Mouse (Mus musculus): ENCODE results near the gene Lyl1. TPM values are rescaled to one million over a fixed set of nuclear protein-coding genes. Genes with fewer than 3 reads are reported as not detected.

Lyl1 gene
- total RNA-seq (2023), result 100 to 1,000 TPM; 186 to 189 TPM

GRCm38 (mm10) chr8:84700941-84701911 is at the start of gene Lyl1:
Gene Lyl1, plus strand, starts transcription at chr8:84701457.

DNA sequence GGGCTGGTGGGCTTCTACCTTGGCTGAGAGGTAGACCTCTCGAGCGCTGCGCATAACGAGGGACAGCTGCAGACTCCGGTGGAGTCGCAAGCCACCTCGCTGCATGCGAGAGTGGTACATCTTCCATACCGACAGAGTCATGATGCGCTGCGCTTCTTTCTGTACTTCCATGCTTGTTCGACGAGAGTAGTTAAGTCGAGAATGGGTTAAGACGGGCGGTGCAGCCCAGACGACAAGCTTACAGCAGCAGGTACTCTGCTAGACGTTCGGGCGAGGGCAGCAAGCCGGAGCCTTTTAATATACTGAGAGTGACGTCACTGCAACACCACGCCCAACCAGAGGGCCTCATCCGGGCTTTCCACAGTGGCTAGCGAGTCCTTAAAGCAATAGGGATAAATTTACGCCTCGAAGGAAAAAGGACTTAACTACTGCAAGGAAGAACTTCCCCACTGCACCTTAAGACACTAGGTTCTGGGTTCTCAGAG is 38.6 kb upstream of the Lyl1 start, which contains the start of gene Ier2:
Ier2 (minus strand) TSS at position 272 of the 485 bp plus-strand sequence.

DNA sequence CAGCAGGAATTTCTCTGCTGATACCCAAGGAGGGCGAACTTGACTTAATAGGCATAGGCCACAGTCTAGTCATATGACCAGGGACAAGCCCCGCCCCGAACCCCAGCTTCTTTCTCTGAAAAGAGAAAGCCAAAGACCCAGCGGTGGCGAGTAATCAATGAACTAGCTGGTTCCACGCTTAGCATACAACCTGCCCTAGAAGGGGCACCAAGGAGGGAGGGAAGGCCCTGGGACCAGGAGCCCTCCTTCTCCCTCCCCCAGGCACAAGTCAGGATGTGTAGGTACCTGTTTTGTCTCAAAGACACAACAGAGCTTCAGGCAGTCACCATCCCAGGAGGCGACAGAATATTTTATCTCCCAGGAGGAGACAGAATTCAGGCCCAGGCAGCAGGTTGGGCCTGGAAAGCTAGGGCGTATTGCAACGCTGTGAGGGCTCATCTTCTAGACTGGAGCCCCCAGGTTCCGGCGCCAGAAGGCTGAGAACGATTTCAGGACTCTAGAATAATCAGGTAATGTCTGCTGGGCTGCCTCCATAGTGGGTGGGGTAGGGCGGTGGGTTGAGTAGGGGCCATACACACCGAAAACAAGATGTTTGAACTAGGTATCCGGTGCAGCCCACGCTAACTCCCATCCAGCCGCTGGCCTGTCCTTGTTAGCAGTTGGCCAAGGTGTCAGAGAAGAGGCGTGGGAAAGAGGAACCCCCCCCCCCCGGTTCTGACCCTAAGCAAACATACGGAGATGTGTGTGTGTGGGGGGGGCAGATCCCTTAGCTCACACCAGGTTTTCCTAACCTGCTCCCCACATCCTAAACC is 14.9 kb upstream of the Lyl1 start, which contains the start of gene Trmt1:
Trmt1 (plus strand) TSS at position 117 of the 812 bp plus-strand sequence.

GRCm38 (mm10) chr8:84687705-84688100 is 13.6 kb upstream of the Lyl1 start, which contains the start of gene Nacc1:
Gene Nacc1, minus strand, starts transcription at chr8:84687862.

DNA sequence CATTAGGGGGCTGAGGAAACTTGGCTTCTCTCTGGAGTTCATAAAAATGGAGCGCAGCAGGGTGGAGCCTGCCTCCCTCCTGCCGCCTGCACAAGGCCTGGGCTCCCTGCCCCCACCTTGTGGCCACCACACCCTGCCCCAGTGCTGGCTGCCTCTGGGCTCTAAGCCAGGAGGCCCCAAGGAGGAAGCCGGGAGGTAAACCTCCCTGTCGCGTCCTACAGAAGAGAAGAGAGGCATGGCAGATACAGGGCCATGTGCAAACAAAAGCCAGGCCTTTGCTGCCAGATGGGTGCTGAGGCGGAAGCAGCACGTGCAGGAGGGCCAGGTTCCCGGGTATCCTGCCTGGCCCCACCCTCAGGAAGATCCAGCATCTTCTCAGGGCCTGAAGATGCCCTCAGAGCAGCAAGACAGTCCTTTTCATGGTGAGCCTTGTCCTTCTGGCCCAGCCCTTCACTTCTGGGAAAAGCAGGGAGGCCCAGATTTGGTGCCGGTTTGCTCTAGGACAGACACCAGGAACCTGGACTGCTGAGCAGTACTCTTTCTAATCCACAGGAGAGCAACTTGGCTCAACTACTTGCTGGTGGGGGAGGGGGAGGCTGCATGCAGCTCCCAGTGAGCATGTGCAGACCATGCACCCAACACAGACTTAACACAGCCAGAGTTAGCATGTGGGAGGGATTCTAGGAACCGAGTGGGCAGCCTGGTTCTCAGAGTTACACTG is 21.8 kb downstream of the Lyl1 start, which contains the start of gene G430095P16Rik:
G430095P16Rik (plus strand) TSS at position 158 of the 721 bp plus-strand sequence.

Other genes with a start within 250 kb of the Lyl1 start
- gene Ier2, start 38.6 kb upstream of the Lyl1 start, total RNA-seq (2023), result 100 to 1,000 TPM; 572 to 666 TPM
- 10 to 100 TPM; 60.9 to 69.0 TPM for gene Trmt1, start 15.2 kb upstream of the Lyl1 start, total RNA-seq (2023)
- gene Nacc1, start 13.6 kb upstream of the Lyl1 start, total RNA-seq (2023), result 10 to 100 TPM; 41.9 to 47.7 TPM
- gene G430095P16Rik, start 21.6 kb downstream of the Lyl1 start, total RNA-seq (2023), result 10 to 100 TPM; 16.5 to 21.5 TPM
- 10 to 100 TPM; 63.7 to 72.8 TPM for gene Nfix, start 98.9 kb downstream of the Lyl1 start, total RNA-seq (2023)
- gene Dand5, start 121.4 kb downstream of the Lyl1 start, total RNA-seq (2023), result 1 to 10 TPM; 2.0 to 3.1 TPM
- 10 to 100 TPM in 1 of 2 experiments, 1 to 10 TPM in 1; 8.9 to 10.1 TPM for gene Gadd45gip1, start 130.1 kb downstream of the Lyl1 start, total RNA-seq (2023)
- gene Rad23a, start 139.2 kb downstream of the Lyl1 start, total RNA-seq (2023), result 10 to 100 TPM; 52.4 to 52.7 TPM
- 100 to 1,000 TPM; 632 to 634 TPM for gene Calr, start 145.5 kb downstream of the Lyl1 start, total RNA-seq (2023)
- 10 to 100 TPM; 43.6 to 47.8 TPM for gene Farsa, start 155.5 kb downstream of the Lyl1 start, total RNA-seq (2023)
- gene Syce2, start 170.7 kb downstream of the Lyl1 start, total RNA-seq (2023), result 1 to 10 TPM; 4.1 to 5.1 TPM
- 1 to 10 TPM; 7.1 to 9.3 TPM for gene Gcdh, start 192.5 kb downstream of the Lyl1 start, total RNA-seq (2023)
- gene Klf1, start 200.5 kb downstream of the Lyl1 start, total RNA-seq (2023), result not detected
- gene Dnase2a, start 207.1 kb downstream of the Lyl1 start, total RNA-seq (2023), result 10 to 100 TPM; 61.0 to 66.0 TPM
- gene Mast1, start 235.9 kb downstream of the Lyl1 start, total RNA-seq (2023), result under 1 TPM; 0.29 to 0.33 TPM
- not detected for gene Rtbdn, start 245.5 kb downstream of the Lyl1 start, total RNA-seq (2023)

Data from monocyte, adult 59 days (primary cell).